Mouse (Mus musculus) gastrocnemius, postnatal 10 days (tissue): ENCODE results near the gene Vmn1r76. TPM values are rescaled to one million over a fixed set of nuclear protein-coding genes. Genes with fewer than 3 reads are reported as not detected.

ENCODE experiments used
- DNase-seq: peaks from one replicate; pipeline ENCODE4 v3.0.0; 2021; ENCODE audit warnings: mixed read lengths
- long read RNA-seq, 2 experiments: library from polyadenylated mRNA; stranded (forward); transcript quantifications; one replicate each; pipeline ENCODE4 v2.0.0; 2021
- total RNA-seq, 2 experiments: library from RNA; stranded (reverse); gene quantifications; 2 replicates each; pipeline ENCODE4 v1.2.3; 2021

Vmn1r76 gene
- total RNA-seq = not detected
- long read RNA-seq, experiment 1 = 0 reads
- long read RNA-seq, experiment 2 = 0 reads

- DNase-seq = no peak
Measured at GRCm38 (mm10) chr7:11938113-11938512, at the start of gene Vmn1r76. TSS of gene Vmn1r76 (minus strand) at chr7:11938213.

GRCm38 (mm10) chr7:11972611-11973010 lies 34.6 kb upstream of the Vmn1r76 start:
- DNase-seq = no peak

DNA sequence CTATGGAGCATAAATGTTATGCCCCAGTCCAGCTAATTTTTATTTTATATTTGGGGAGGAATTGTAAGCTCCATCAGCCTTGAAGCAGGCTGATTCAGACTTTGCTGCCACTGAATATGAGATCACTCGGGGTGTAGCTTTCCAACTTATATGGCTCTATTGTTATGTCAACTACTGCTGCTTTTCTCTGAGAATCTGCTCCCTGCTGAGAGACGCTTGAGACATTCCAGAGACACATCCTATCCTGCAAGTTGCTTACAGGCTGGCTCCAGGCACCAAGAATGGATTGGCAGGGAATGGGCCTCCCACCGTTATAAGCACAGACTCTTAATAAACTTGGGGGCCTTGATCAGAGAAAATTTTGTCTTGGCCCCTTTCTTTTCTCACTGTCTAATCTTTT lies 10.0 kb upstream of the Vmn1r76 start:
- no peak for DNase-seq

DNA sequence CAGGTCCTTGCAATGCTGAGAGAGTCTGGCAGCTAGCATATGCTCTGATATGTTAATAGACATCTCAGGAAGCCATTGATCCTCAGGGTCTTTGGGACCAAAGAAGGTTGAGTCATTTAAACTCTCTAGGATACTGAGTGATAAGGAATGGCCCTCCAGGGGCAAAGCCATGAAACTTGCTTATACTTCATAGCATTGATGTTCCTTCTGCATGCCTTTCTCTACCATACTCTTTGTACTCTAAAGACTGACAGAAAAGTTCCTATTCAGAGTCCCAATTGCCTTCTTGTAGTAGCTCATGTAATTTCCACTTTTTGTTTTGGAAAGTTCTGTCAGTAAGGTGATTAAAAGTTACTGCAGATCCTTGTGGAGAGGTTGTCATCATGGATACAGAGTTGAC lies 63.7 kb downstream of the Vmn1r76 start, which contains the start of gene Vmn1r75:
Gene Vmn1r75 (plus strand): TSS at position 301 of the 400 bp plus-strand sequence.
- DNase-seq = no peak

Other genes starting within 250 kb of the Vmn1r76 start
- not detected for gene Vmn1r73, start 207.9 kb downstream of the Vmn1r76 start, total RNA-seq
- gene Vmn1r74, start 104.2 kb downstream of the Vmn1r76 start, total RNA-seq = not detected
- gene Vmn1r75, start 63.6 kb downstream of the Vmn1r76 start, total RNA-seq = not detected
- gene Vmn1r77, start 98.5 kb upstream of the Vmn1r76 start, total RNA-seq = not detected
- gene Vmn1r78, start 212.0 kb upstream of the Vmn1r76 start, total RNA-seq = not detected
- not detected for gene Vmn1r79, start 233.1 kb upstream of the Vmn1r76 start, total RNA-seq